Mouse (Mus musculus): ENCODE measurements around the gene Csk.

Gene Csk

GRCm38 (mm10) chr9:57656631-57657350 is 3.4 kb upstream of the Csk start:
- no peak for DNase-seq

DNA sequence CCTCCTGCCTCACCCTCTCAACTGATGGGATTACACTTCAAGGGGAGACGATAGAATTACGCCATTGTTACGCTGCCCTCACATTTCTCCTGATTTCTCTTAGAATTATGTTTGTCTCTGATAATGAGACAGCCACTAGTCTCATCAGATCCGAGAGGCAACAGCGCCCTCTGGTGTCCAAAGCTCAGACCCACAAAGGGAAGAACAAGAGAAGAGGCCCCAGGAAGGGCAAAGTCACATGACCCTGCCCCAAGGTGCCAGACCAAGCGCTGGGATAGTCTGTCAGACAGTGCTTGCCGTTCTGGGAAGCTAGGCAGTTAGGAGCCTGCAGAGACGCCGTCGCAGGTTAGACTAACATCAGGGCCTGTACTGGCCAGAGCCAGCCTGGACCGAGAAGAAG is 2.3 kb upstream of the Csk start:
- DNase-seq = peak; percentile 97

- no peak for DNase-seq
Observed at GRCm38 (mm10) chr9:57654966-57655365, 1.5 kb upstream of the Csk start.

GRCm38 (mm10) chr9:57652855-57653254 is 576 bp downstream of the Csk start:
- no peak for DNase-seq

DNA sequence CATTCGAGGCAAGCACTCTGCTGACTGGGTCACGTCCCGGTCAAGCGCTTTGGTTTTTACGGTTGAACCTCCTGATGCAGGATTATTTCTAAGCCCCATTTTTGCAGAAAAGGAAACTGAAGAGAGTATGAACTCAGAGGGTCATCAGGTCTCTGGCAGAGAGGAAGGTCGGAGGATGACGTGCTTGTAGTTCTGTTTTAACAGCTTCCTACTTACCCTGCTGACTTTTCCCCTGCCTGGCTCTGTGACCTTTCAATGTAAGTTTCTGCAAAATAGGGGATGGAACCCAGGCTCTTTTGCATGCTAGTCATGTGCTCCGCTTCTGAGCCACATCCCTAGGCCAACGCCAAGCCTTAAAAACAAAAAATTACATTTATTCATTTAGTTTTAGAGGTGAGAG is 1.1 kb downstream of the Csk start:
- no peak for DNase-seq

GRCm38 (mm10) chr9:57650786-57651311 is 2.6 kb downstream of the Csk start:
- peak; percentile 65 for DNase-seq

GRCm38 (mm10) chr9:57650130-57650785 is 3.2 kb downstream of the Csk start:
- DNase-seq = no peak

GRCm38 (mm10) chr9:57647286-57648108 is 5.9 kb downstream of the Csk start:
- no peak for DNase-seq

DNA sequence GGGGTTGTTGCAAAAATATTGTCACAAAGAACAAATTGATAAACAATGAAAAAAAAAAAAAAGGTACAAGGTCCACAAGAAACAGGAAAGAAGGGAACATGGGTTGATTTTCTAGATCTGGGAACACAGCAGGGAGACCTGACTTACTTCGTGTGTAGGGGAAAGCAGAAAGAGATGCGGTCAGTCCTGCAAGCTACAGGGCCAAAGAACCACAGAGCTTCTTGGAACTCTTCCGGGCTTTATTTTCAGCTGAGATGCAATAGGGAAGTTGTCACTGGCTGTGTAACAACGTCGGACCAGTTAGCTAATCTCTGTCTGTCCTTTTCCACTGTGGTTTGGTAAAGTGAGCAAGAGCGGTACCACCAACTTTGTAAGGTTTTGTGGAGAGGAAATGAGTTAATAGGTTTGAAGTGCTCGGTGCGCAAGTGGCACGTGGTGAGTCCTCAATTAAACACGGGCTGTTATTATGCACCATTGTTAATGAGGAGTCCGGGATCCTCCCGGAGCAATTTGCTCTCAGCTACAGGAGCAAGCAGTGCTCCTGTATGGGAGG is 6.8 kb downstream of the Csk start:
- DNase-seq = peak; percentile 67

GRCm38 (mm10) chr9:57644944-57645893 is 8.2 kb downstream of the Csk start:
- DNase-seq = peak; percentile 93

GRCm38 (mm10) chr9:57644442-57644943 is 8.9 kb downstream of the Csk start:
- DNase-seq = peak; percentile 43

DNA sequence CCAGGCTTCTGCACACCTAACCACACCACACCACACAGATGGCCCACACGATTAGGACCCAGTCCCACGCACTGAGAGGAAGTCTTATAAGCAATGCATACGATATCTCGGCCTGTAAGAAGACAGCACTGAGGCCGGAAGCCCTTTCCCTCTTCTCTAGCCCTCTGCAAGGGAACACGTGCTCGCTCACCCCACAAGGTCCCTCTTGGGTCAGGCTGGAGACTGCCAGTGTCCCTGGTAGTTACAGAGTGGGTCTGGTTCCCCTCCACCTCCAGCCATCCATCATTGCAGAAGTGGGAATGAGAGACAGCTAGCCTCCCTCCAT is 9.6 kb downstream of the Csk start:
- DNase-seq = peak; percentile 58

- DNase-seq = peak; percentile 34
Observed at GRCm38 (mm10) chr9:57643169-57643855, 10.1 kb downstream of the Csk start.

DNA sequence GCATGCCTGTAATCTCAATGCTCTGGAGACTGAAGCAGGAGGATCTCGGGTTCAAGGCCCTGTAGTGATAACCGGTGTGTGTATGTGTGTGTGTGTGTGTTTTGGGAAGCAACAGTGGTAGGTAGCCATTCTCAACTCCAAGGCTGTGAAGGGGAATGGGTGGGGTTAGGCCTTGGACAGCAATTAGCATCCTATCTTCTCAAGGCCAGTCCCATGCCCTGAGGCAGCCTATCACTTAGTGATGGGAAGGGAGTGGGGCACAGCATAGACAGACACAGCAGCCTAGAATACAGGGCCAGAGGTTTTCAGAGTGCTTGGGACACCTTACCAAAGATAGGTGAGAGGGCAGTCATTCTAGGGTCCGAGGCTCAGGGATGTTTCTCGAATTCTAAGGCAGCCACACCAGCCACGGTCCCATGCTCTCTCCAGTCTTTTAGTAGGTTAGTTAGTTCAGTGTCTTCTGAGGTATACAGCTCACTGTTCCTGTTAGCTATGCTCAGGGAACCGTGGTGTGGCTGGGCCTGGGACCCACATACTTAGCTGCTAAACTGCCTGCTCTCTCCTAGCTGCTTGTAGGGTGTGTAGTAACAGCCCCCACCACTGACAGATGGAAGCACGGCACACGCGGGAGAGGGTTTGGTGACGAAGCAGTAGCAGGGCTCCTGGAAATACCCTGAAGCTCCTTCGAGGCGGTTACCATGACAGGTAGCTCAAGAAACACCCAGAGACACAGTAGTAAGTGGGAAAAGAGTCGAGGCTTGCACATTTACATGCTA is 11.5 kb downstream of the Csk start:
- DNase-seq = no peak

- DNase-seq = peak; percentile 36
Observed at GRCm38 (mm10) chr9:57641022-57641421, 12.4 kb downstream of the Csk start.

- peak; percentile 93 for DNase-seq
Observed at GRCm38 (mm10) chr9:57640384-57640783, 13.0 kb downstream of the Csk start.

DNA sequence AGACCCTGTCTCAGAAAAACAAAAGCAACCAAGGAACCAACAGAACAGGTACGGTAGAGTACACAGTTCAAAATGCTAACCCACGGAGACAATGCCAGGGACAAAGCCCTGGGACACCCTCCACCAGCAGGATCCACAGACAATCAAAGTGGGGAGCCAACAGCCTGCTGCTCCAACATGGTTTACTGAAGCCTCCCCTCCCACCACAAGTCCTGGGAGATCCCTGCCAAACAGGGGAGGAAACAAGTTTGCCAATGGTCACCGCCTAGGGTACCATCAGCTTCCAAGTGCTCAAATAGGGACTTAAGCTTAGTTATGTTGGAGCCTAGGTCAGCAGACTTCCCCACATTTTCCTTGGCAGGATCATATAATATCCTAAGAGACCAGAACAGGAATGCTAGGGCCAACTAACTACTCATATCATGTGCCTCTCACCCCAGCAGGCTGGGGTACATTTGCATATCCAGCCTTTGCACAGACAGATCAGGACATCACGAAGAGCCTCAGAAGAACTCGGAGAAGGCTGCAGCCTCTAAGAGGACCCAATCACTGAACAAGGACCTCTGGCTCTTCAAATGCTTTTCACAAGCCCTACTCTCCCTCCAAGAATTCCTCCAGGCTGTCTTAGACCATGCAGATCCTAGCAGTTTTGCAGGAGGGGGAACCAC is 13.6 kb downstream of the Csk start:
- DNase-seq = peak; percentile 37

- peak; percentile 87 for DNase-seq
Observed at GRCm38 (mm10) chr9:57638651-57639459, 14.6 kb downstream of the Csk start.
